Mouse (Mus musculus): ENCODE measurements around the gene Capn9.
A peak's percentile ranks its signal among the peaks of the same experiment; 100 is the strongest.

Capn9 gene

DNA sequence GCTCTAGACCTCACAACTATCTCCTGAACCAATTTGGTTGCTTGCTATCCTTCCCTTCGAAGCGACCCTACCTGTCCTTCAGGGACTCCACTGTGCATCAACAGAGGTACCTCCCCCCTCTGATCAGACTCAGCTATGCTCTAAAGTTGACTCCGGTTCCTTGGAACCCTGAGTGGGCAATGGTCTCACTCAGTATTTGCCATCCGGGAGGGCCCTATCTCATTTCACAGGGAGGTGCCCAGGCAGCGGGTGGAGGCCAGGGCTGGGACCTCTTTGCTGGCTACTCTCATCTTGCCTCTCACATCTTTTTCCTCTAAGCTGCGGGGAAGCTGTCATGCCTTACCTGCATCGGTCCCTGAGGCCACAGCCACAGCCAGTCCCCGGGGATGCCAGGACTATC, at the start of gene Capn9:
TSS of gene Capn9 (plus strand) at position 301 of the 400 bp plus-strand sequence.
- no peak for DNase-seq

- DNase-seq = no peak
These were observed 49.6 kb upstream of the Capn9 start for GRCm38 (mm10) chr8:124526261-124526660.

DNA sequence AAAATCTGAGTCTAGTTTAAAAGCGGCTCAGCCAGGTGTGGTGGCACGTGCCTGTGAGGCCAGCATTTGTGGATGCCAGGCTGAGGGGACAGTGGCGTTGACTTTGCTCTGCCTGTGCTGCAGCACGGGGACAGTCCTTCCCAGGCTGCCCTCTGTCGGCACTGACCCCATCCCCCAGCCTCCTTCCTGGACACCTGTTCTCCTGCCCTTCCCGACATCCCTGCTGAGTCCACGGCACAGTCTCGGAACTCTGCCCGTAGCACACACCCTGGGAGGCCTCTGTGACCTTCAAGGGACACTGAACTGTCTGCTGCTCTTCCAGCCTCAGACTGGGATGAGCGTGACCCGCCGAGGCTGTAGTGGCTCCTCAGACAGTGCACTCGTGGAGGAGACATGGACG, 45.8 kb upstream of the Capn9 start:
- peak; percentile 79 for DNase-seq

DNA sequence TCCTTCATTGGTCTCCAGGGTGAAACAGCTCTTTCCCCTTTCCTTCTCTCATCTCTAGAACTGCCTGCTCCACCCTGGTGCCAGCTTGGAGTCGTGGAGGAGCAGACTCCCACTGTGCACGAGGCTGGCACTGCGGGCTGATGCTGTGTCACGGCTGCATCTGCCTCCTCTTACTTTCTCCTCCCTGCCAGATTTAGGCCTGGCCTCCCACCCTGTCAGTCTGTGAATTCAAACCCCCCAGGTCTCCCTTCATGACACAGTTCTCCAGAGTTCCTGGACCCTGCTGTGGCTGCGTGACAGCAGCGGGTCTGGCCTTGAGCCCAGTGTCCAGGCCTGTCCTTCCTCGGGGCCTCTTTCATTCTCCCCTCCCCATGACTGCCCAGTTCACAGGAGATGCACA, 45.4 kb upstream of the Capn9 start:
- DNase-seq = peak; percentile 57

GRCm38 (mm10) chr8:124530996-124531395, 44.9 kb upstream of the Capn9 start:
- no peak for DNase-seq

DNA sequence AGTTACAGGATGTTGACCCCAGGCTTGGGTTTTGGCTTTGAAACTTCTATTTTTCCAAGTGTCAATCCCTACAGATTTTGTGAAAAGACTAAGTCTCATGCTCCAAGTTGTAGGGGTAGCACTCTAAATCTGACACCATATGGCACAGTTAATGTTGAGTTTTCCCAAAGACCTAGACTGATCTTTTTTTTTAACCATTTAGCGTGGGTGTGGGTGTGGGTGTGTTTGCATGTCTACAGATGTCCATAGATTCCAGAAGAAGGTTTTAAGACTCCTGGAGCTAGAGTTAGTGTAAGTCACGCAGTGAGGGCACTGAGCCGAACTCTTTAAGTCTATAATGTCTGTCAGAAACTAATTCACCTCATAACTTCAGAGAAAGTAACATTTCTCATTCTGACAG, 43.3 kb upstream of the Capn9 start:
- no peak for DNase-seq

DNA sequence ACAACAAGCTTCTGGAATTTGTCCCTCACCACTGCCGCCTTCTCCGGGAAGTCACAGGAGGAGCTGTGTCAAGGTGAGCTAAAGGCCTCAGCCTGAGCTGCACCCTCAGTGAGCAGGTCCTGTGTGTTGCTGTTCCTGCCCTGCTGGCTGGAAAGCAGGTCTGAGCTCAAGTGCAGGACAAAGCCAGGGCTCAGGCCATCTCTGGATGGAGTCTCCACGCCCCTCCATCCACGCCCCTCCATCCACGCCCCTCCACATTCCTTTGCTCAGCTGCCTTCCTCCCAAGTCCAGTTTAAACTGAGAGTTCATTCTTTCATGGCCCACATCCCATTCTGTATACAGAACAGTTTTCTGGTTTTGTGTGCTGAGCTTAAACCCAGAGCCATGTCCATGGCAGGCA, 40.5 kb upstream of the Capn9 start:
- DNase-seq = no peak

GRCm38 (mm10) chr8:124540906-124541305, 35.0 kb upstream of the Capn9 start:
- no peak for DNase-seq

GRCm38 (mm10) chr8:124542001-124542400, 33.9 kb upstream of the Capn9 start:
- DNase-seq = peak; percentile 65

DNA sequence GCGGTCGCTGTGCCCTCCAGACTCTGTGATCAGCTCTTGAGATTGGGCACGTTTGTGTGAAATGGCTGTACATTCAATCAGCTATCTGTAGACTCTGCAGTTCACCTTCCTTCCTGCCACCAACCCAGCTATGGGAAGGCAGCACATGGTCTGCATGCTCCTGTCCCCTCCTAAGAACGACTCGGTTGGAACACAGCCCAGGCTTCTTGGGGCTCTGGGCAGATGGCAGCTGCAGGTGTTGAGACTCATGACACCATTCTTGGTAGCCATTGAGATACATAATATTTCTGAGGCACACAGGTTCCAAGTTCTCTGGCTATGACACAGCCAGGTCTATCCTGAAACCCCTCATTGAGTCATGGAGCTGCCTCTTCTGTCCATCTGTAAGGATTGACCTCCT, 32.6 kb upstream of the Capn9 start:
- no peak for DNase-seq

DNA sequence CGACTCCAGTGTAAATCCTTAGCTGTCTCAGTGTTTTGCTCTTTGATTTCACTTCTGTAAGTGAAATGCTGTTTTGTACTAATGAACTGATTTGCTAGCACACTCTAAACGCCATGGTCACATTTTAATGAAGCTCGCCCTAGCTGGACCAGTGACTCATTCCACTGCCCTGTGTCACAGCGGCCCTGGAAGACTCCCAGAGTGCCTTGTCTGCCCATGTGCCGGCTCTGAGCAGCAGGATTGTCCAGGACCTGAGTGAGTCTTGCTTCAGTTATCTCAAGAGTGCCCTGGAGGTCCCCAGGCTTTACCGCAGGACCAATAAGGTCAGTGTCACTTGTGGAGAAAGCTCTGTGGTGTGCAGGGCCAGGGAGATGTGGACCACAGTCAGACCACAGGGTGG, 29.5 kb upstream of the Capn9 start:
- DNase-seq = no peak

- DNase-seq = no peak
These were observed 29.1 kb upstream of the Capn9 start for GRCm38 (mm10) chr8:124546815-124547214.

DNA sequence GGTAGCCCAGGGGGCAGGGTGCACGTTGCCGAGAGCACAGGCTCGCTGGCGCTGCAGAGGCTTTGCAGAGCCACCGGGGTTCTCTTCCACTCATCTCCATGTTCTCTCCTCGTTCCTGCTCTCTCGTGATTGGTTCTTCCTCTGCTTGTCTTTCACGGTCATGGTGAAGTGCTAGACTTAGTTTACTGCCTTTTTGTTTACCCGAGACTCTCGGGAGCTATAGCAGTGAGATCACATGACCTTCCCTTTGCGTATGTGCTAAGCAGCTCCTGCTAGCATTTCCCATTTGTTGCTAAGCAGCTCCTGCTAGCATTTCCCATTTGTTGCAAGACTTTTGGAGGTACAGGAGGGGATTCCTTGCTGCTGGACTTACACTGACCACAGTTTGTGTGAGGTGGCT, 28.6 kb upstream of the Capn9 start:
- no peak for DNase-seq

DNA sequence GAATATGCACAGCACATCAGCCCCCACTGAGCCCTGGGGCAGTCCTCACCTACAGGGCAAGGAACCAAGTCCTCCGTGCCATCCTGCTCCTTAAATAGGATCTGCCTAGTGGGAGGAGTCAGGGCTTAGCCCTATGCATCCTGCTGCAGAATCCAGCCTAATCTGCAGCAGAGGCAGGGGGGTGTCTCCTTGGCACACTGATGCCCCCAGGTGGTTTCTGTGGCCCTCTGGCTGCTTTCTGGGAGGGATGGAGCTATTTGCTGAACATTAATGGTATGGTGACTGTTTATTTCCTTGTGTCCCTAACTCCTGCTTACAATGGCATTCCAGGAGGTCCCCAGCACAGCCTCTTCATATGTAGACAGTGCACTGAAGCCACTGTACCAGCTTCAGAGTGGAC, 27.7 kb upstream of the Capn9 start:
- no peak for DNase-seq

GRCm38 (mm10) chr8:124551011-124551661, 24.8 kb upstream of the Capn9 start:
- DNase-seq = no peak

DNA sequence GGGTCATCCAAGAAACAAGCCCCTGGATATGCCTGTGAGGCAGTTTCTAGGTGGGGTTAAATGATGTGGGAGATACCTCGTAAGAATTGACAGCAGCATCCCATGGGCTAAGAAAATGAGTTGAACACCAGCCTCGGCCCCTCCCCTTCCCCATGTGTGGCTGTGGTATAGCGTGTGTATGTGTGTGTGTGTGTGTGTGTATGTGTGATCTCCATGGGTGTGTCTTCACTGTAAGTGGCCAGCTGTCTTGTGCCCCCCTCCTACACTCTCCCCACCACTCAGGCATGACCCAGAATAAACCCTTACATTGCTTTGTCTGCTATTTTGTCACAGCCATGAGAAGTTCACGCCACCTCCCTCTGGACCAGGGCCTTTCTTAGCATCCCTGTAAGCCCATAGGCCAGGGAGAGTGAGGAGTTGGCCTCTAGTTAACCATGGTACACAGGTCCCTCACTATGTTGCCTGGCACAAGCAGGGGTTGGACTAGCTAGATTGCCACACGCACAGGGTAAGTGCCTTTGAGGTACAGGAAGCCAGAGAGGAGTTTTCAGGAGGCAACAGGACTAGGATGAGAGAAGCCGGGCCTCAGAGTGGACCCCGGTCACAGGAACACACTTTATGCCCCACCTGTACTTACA, 20.7 kb upstream of the Capn9 start:
- DNase-seq = no peak

DNA sequence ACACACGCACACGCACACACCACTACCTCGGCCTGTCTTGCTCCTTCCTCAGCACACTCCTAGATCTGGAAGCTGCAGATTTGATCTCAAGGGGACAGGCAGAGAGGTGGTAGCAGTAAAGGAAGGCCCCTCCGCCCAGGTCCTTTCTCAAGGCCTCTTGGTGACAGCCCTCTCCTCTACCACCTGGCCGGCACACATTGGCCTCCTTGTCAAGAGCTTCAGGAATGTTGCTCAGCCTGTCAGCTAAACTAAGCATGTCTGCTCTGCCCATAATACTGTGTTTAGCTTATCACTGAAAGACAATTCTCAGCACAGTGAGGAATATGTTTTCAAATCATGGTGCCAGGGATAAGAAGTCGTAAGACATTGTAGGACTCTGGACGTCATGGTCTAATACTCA, 19.7 kb upstream of the Capn9 start:
- DNase-seq = no peak

- peak; percentile 41 for DNase-seq
These were observed 19.3 kb upstream of the Capn9 start for GRCm38 (mm10) chr8:124556658-124557057.

- peak; percentile 58 for DNase-seq
These were observed 18.4 kb upstream of the Capn9 start for GRCm38 (mm10) chr8:124557476-124557875.

- DNase-seq = no peak
These were observed 8.8 kb upstream of the Capn9 start for GRCm38 (mm10) chr8:124567126-124567525.

GRCm38 (mm10) chr8:124567584-124567983, 8.3 kb upstream of the Capn9 start:
- no peak for DNase-seq

DNA sequence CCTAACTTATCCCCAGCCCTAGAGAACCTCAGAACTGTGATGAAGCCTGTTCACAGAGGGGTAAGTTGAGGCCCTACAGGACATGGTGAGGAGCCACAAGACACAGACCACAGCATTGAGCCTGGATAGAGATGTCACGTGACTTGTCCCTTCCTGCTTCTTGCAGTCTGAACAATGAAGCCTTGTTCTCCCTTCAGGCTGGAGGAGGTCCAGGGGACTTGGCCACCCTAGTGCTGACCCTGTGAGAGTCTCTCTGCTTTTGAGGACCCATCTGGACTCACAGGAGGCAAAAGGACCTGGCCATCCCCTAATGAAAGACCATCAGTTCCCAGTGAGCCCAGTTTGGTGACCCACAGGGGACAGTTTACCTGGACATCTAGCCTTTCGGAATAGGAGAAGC, 6.8 kb upstream of the Capn9 start:
- no peak for DNase-seq

DNA sequence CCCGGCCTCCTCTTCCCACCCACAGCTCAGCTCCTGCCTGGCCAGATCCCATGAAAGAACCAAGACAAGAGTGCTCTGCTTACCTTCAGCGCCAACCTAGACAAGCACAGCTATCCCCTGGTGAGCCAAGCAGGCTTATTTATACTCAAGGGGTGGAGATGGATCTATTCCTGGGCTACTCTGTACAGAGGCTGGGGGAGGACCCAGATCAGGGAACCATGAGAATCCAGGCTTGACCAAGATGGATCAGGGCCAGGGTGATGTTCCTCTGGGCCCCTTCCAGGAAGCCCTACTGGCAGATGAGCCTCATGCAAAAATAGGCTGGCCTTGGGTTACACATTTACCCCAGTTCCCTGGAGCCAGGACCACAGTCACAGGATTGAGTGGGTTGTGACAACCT, 6.3 kb upstream of the Capn9 start, which contains the start of gene Agt:
TSS of gene Agt (minus strand) at position 114 of the 400 bp plus-strand sequence.
- peak; percentile 53 for DNase-seq

- DNase-seq = no peak
These were observed 4.0 kb upstream of the Capn9 start for GRCm38 (mm10) chr8:124571732-124572429.
